Mouse (Mus musculus): ENCODE data around the gene Col24a1. TPM values are rescaled to one million over a fixed set of nuclear protein-coding genes. Genes with fewer than 3 reads are reported as not detected.

Gene Col24a1
- total RNA-seq, 2 experiments from 2014 or later: 1.1 to 1.3 TPM

- intact Hi-C loops (cut with DNase I): no loop called here
- DNase-seq: no peak
Observed at GRCm38 (mm10) chr3:145339851-145340499, 47.7 kb downstream of the Col24a1 start.

GRCm38 (mm10) chr3:145348690-145349089, 56.4 kb downstream of the Col24a1 start:
- DNase-seq: no peak

GRCm38 (mm10) chr3:145353951-145354350, 61.7 kb downstream of the Col24a1 start:
- intact Hi-C loops (cut with DNase I): no loop called here
- DNase-seq: no peak

More at GRCm38 (mm10) chr3:145348690-145349089, 56.4 kb downstream of the Col24a1 start:
- intact Hi-C loops (cut with DNase I): no loop called here

GRCm38 (mm10) chr3:145356865-145357487, 64.7 kb downstream of the Col24a1 start:
- DNase-seq: no peak
- intact Hi-C loops (cut with DNase I): no loop called here

GRCm38 (mm10) chr3:145365227-145365626, 73.0 kb downstream of the Col24a1 start:
- intact Hi-C loops (cut with DNase I): no loop called here
- DNase-seq: peak; percentile 11 to 23

GRCm38 (mm10) chr3:145367176-145367717, 75.0 kb downstream of the Col24a1 start:
- DNase-seq: no peak
- intact Hi-C loops (cut with DNase I): no loop called here

GRCm38 (mm10) chr3:145376298-145376697, 84.0 kb downstream of the Col24a1 start:
- no peak for DNase-seq
- intact Hi-C loops (cut with DNase I): no loop called here

GRCm38 (mm10) chr3:145383095-145383494, 90.8 kb downstream of the Col24a1 start:
- peak; percentile 25 to 26 for DNase-seq
- intact Hi-C loops (cut with DNase I): no loop called here

GRCm38 (mm10) chr3:145386434-145386833, 94.2 kb downstream of the Col24a1 start:
- intact Hi-C loops (cut with DNase I): no loop called here
- DNase-seq: no peak

- peak; percentile 27 to 37 for DNase-seq
Observed at GRCm38 (mm10) chr3:145390681-145391080, 98.4 kb downstream of the Col24a1 start.

GRCm38 (mm10) chr3:145391986-145392659, 99.9 kb downstream of the Col24a1 start:
- DNase-seq: no peak
- intact Hi-C loops (cut with DNase I): no loop called here

More at GRCm38 (mm10) chr3:145390681-145391080, 98.4 kb downstream of the Col24a1 start:
- intact Hi-C loops (cut with DNase I): no loop called here

- DNase-seq: no peak
- intact Hi-C loops (cut with DNase I): no loop called here
Observed at GRCm38 (mm10) chr3:145399173-145399572, 106.9 kb downstream of the Col24a1 start.

- DNase-seq: no peak
- intact Hi-C loops (cut with DNase I): loop anchor here (10.0 kb wide), 1 partner anchor 503 kb away; no protein-coding TSS in a partner anchor
Observed at GRCm38 (mm10) chr3:145402257-145402656, 110.0 kb downstream of the Col24a1 start.

- DNase-seq: no peak
Observed at GRCm38 (mm10) chr3:145402994-145403393, 110.7 kb downstream of the Col24a1 start.

GRCm38 (mm10) chr3:145408045-145408444, 115.8 kb downstream of the Col24a1 start:
- peak in 1 of 2 experiments; percentile 14 for DNase-seq
- intact Hi-C loops (cut with DNase I): loop anchor here (10.0 kb wide), 1 partner anchor 497 kb away; no protein-coding TSS in a partner anchor

More at GRCm38 (mm10) chr3:145402994-145403393, 110.7 kb downstream of the Col24a1 start:
- intact Hi-C loops (cut with DNase I): loop anchor here (10.0 kb wide), 1 partner anchor 502 kb away; no protein-coding TSS in a partner anchor

GRCm38 (mm10) chr3:145412137-145412536, 119.9 kb downstream of the Col24a1 start:
- no peak for DNase-seq

GRCm38 (mm10) chr3:145414362-145414761, 122.1 kb downstream of the Col24a1 start:
- no peak for DNase-seq
- intact Hi-C loops (cut with DNase I): no loop called here

More at GRCm38 (mm10) chr3:145412137-145412536, 119.9 kb downstream of the Col24a1 start:
- intact Hi-C loops (cut with DNase I): no loop called here

- peak; percentile 34 to 55 for DNase-seq
- intact Hi-C loops (cut with DNase I): no loop called here
Observed at GRCm38 (mm10) chr3:145417809-145418208, 125.5 kb downstream of the Col24a1 start.

- intact Hi-C loops (cut with DNase I): no loop called here
Observed at GRCm38 (mm10) chr3:145420421-145420820, 128.1 kb downstream of the Col24a1 start.

GRCm38 (mm10) chr3:145422044-145422443, 129.8 kb downstream of the Col24a1 start:
- intact Hi-C loops (cut with DNase I): no loop called here
- no peak for DNase-seq

More at GRCm38 (mm10) chr3:145420421-145420820, 128.1 kb downstream of the Col24a1 start:
- no peak for DNase-seq

- intact Hi-C loops (cut with DNase I): loop anchor here (5.0 kb wide), 1 partner anchor 146 kb away; the partner anchor contains the start of gene Col24a1
- DNase-seq: no peak
Observed at GRCm38 (mm10) chr3:145438352-145438751, 146.1 kb downstream of the Col24a1 start.
